Mouse (Mus musculus): ENCODE measurements at regions not wholly inside any gene's neighbourhood (a gene's known extent, or its start where the extent isn't known, plus 50 kb on each side); places are given as distances from the start of the nearest gene placed in this dataset.

DNA sequence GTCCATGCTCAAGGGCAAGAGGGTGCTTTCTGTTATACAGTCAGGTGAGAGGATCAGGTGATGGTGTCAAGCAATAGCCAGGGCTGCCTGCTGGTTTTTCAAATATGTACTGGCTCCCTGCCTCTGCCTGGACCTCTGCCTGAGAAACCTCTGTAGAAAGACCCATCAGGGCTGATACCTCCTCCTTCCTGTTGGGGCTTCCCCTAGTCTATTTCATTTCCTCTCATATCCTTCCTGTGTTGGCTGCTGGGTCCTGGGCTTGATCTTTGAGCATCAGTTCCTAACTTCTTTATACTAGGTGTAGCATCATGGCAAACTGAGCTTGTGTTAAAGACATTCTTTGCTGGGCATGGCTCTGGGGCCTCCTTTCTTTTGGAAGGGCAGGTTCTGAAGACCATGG lies 89.5 kb downstream of the Tmem38b start:
- no peak for DNase-seq

DNA sequence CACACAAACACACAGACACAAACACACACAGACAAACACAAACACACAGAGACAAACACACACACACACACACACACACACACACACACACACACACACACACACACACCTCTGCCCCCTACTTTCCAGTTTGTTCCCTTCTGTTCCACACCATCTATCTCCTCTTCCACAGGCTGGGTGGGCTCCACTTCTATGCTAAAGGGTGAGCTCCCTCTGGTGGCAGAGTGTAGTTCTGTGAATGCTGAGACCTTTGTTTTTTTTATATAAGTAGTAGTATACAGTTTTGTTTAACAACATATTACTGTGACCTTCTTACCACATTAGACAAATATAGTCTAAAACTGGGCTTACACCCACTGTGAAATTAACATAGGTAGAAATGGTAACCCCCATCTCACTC lies 93.3 kb downstream of the Tmem38b start:
- DNase-seq = peak; percentile 72

DNA sequence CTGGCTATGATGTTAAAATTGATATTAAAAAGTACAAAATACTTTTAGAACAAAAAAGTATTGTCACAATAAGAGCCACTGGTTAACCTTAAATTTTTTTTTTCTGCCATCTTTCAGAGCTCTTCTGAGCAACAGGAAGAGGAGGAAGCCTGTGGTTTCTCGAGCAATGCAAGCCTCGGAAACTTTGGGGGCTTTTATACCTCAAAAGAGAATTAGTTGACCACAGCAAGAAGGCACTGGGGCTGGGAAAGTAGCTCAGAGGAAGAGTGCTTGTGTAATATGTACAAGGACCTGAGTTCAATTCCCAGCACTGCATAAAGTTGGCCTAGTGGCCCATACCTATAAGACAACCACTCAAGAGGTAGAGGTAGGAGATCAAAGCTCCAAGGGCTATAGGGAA lies 94.7 kb downstream of the Tmem38b start:
- DNase-seq = no peak

DNA sequence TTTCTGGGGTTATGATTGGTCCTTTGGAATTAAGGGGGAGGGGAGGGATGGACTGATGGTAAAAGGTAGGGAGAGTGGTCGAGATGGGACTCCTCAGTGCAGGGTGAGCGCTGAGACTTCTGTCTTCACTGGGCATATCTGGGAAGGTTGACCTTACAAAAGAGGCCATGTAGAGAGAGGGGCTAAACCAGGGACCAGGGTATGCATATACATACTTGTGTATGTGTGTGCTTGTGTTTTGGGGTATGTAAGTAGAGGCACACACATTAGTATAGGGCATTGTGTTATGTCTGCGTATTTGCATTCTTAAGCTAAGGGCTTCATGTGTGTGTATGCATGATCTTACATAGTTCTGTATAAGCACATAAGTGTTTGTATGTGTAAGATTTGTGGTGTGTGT lies 105.2 kb downstream of the Tmem38b start:
- no peak for DNase-seq

DNA sequence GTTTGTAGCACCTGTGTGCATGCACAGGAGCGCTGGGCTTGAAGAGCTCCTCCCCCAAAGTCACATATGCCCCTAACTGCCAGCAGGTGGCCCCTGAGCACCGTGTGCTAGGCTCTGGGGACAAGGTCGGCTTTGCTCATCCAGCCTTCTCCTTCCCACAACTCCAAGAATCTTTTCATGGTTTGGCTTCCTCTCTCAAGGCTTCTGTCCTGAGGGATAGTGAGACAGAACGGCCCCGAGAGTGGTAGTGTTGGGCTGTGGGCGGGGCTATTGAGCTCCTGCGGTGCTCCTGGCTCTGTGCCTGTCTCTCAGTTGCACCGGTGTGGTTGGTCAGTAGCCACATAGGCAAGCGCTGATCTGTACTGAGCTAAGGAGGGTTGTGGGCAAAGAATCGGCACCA lies 105.7 kb downstream of the Tmem38b start:
- DNase-seq = peak; percentile 51

DNA sequence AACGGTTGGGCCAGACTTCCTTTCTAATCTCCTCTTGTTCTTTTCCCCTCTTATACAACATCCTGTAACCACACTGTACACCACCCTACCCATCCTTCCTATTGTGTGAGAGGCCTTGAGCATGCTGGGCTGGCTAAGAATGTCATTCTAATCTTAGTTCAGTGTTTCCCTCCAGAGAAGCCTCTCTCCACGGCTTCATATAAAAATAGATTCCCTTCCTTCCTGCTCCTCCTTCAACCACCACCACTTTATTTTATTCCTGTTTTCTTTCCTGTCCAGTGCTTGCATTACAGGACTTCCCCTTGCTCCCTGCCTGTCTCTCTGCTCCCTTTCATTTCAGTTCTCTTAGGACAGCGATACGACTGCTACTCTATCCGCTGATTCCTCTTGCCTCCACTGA lies 109.5 kb downstream of the Tmem38b start:
- DNase-seq = no peak

DNA sequence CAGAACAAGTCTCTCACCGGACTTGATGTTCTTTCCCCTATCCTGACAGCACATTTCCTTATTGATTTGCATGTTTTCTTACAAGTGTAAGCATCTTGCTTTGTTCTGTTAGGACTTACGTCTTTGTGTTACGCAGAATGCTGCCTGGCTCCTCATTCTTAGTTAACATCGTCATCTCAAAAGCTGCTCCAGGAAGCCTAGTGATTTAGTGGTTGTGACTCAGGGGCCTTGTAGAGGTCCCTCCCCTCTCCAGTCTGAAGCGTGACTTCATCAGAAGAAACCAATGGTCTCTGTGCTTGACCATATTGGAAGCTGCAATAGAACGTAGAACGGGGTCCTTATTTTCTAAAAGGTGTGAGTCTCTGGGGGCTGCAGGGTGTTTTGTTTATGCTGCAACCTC lies 122.9 kb downstream of the Tmem38b start:
- no peak for DNase-seq

DNA sequence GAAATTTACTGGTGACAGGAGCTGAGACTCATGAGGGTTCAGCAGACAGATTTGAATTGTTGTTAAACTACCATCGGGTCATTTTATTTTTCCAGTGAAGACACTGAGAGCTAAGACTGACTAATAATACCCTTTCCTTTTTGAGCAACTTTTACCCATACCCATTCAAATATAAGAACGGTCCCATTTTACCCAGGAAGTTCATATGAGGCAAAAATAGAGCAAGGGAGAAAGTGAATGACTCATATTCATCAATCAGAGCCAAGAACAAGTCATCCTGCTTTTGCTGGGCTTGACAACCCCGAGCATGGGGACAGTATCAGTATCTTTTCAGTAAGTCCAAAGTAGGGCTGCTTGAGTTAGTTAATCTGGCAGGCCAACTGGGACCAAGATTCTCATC lies 123.3 kb downstream of the Tmem38b start:
- no peak for DNase-seq

DNA sequence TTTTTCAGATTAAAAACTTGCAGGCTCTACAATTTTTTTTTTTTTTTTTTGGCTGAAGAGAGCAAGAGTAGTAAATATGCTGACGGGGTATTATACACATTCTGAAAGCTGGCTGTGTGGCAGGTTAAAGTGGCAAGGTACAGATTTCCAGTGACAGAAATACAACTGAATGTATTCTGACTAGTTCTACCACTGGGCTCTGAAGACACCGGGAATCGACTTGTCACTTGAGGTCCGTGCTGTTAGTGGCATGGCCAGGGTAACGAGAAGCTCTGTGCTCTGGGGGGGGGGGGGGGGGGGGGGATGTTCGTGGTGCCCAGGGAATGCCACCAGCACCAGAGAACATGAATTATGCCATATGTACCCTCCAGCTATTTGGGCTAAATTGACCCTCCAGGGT lies 124.7 kb downstream of the Tmem38b start:
- DNase-seq = no peak

DNA sequence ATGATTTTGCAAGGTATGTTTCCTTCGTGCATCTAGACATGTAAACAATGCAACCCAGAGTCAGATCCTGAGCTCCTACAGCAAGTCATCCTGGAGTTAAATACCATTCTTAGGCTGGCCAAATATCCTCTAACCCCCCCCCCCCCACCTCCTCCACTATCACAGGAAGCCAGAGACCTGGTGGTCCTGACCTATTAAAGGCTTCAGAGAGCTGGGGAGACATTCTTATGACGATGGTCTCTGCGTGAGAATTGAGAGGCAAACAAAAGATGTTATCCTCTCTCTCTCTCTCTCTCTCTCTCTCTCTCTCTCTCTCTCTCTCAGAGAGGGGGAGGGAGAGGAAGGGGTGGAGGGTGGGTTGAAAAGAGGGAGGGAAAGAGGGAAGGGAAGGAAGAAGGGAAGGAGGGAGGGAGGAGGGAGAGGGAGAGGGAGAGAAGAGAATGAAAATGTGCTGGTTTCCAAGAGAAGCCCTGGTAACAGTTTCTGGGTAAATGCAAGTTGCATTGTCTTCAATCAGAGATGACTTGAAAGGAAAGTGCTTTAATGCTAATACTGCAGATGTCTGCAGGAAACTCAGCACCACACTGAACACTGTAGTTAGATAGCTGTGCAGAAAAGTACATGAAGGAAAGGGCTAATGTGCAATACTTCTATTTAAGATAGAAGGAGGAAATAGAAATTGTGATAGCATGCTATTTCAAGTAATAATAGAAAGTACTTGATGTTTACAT lies 125.3 kb downstream of the Tmem38b start:
- no peak for DNase-seq

DNA sequence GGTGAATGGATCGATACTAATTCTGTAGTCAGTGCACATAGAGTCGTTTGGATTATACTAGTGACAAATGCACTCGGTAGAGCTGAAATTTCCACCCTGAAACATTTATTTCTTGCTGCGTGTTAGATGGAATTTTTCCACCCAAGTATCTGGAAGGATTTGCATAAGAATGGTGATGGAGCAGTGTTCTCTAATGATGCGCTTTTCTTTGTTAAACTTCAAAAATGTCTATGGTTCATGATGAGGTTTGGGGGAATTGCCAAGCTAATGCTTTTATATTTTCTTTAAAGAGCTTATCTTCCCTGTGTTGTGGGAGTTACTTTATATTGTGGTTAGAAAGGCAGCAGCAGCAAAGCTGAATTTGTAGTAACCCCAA lies 125.9 kb downstream of the Tmem38b start:
- no peak for DNase-seq

DNA sequence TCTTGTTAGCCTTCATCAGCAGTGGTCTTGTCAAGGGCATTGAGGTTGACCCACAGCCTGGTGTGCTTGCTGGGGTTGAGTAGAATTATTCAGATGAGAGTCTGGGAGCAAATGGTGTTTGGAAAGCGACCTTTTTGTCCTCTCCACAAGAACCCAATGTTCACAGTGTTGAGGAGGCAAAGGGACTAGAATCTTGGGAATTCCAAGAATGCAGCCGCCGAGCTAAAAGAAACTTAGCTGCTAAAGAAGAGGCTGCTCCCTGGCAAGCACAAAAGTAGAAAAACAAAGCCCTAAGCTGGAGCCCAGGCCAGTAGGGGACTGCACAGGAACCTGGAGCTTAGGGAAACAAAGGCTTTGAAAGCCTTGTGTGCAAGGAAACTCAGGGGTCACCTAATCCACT lies 126.4 kb downstream of the Tmem38b start:
- no peak for DNase-seq

DNA sequence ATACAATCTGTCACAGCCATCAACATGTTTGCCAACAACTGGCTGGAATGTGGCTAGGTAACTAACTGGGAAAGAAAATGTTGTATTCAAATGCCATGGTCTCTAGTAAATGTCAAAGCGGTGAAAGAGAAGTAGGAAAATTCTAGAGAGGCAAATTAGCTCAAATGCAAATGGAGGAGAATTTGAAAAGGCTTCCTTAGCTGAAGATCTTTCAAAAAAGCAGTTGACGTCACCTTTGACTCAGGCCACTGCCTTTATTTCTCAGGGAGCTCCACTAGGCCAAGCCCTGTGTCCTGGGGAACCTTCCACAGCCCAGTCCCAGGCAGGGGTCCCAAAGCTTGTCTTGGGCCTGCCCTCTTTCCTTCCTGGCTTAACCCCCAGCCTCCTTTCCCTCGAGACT lies 136.6 kb downstream of the Tmem38b start:
- DNase-seq = no peak

DNA sequence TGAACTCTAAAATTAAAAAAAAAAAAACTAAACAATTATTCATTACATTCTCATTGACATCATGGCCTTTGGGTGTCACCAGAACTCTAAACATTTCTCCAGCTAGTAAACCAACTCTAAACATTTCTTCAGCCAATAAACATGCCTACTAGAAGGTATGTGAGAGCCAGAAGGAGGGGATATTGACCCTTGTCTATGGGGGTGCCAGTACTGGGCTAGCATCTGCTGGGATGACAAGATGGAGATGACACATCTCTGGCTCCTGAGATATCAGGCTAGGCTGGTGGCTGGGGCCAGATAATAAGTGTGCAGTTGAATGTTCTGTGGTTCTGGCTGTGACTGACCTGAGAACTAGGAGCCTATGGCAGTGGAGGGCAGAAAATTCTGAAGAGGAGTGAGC lies 144.6 kb downstream of the Tmem38b start:
- no peak for DNase-seq

DNA sequence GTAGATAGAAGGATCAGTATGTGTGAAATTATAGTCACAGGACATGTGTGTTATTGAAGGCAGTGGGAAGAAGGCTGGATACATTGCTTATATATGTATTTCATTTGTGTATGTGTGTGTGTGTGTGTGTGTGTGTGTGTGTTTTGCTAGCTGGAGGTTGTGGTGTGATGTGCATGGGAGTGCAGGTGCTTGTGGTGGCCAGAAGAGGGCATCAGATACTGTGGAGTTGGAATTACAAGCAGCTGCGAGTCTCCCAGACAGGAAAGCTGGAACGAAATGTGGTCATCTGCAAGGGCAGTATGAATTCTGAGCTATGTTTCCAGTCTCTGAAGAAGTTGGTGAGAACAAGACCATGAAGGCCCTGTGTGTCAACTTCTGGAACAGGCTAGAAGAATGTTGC lies 145.1 kb downstream of the Tmem38b start:
- no peak for DNase-seq

DNA sequence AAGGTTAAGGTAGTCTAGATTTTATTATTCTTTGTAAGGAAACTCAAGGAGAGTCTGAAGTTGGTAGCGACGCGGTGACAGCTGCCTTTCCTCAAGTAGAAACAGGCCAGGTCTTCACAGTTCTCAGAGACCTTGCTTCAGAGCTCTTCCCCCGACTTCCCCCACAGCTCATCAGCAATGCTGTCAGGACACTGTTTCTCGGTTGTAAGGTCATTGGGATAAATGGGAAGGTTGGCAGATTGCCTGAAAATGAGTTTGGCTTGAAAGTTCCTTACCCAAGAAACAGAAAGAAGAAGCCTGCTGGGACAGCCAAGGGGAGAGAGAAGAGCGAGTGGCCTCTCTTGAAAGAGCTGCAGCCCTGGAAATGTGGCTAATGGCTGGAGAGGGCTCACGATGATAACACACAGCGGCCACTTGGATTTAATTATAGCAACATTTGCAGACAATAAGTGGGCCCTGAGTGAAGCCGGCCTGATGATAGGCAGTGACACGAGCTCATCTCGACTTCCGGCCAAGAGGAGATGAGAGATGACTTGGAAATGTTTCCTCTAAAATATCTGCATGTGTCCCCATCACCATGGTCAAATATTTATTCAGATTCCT lies 150.3 kb downstream of the Tmem38b start:
- DNase-seq = no peak

DNA sequence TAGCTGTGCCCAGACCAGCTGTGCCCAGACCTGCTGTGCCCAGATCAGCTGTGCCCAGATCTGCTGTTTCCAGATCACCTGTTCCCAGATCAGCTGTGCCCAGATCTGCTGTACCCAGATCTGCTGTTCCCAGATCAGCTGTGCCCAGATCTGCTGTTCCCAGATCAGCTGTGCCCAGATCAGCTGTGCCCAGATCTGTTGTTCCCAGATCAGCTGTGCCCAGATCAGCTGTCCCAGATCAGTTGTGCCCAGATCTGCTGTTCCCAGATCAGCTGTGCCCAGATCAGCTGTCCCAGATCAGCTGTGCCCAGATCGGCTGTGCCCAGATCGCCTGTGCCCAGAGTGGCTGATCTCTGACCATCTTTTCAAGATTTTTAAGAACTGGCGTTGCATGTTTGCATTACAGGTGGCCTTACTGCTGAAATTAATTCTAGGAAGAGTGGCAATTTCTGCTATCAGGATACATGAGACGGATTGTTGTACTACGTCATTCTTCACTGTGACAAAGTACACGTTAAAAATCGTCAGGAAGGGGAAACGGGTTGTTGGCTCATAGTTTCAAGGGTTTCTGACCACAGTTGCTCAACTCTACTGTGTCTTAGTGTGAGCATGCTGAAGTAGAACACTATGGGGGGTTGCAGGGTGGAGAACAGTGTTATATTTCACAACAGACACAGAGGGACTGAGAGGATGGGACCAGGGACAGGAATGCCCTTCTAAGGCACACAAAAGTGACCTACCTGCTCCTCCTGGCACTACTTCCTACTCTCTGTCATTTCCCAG lies 160.9 kb downstream of the Tmem38b start:
- DNase-seq = no peak

DNA sequence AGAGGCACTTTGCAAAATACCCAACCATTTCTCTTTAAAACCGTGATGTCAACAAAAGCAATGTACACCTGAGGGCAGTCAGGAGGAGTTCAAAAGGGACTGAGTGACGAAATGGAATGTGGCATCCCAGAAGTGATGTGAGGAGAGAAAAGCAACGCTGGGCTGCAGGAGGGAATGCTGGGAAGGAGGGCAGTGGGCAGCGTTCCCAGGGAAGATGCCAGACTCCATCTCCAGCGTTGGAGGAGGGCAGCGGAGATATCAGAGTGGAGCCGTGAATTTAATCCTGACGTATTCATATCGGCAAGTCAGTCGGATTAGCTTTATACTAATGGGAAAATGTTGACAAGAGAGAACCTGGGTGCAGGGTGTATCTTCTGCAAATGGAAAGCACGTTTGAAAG lies 161.7 kb downstream of the Tmem38b start:
- no peak for DNase-seq

DNA sequence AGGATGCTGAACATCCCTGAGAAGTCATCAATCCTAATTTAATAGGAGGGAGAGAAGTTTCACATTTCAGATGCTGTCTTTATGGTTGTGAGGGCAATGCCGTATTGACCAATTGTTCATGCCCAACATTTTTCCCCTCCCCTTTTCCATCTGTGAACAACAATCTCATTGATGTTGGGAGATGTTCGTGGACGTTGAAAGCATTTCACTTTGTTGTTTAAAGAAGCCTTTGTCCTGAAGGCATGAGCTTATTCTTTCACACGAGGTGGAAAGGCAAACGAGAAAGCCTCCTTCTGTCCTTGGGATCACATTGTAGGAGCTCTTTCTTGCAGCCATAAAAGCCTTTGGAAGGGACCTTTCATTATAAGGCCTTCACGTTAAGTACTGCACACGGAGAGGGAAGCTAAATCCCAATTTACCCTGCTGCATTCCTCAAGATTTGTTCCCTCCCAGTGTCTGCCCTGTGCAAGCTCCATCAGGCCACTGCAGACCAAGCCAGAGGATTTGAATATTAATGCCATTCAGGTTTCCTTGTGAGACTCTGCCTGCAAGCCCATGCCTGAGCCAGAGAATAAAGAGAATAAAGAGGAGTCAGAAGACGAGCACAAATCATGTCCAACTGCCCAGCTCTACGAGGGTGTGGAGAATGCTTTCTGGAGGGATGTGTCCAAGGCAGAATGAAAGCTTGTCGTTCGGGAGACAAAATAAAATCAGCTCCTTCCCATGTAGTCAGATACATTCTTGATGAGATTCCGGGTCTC lies 195.4 kb downstream of the Tmem38b start:
- no peak for DNase-seq

DNA sequence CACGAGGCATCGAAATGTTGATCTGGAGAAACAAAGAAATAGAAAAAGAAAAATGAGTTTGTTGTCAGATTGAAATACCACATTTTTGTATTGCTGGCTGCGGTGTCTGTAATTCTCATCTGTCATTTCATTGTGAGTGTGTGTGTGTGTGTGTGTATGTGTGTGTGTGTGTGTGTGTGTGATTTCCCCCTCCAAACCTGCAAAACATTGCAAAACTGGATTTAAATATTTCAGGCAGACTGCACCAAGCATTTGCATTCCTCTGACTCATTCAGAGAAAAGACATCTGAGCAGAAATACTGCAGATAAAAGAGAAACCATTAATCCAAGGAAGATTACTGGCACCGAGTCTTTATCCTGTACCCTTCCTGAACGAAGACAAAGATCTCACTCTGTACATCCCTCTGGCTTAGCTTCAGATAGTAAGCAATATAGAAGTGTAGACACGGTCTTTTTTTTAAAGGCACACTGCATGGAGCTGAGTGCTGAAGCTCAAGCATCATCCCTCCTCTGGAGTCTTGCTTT lies 196.1 kb downstream of the Tmem38b start:
- DNase-seq = no peak

DNA sequence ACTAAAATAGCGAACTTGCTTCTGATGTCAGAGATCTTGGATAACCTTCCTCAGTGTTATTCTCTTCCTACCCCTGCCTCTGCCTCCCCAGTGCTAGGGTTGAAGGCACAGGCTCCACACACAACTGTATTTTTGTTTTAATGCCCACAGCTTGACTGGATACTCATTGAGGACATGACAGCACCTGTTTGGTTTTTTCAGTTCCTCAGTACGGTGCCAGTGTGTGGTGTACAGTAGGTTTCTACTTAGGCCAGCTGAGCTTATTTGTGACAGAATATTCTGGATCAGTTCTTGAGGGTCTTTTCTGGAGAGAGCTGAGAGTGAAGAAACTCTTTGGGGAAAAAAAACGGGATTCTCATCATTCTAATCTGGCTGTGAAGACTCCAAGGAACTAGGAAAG lies 201.1 kb downstream of the Tmem38b start:
- DNase-seq = no peak

DNA sequence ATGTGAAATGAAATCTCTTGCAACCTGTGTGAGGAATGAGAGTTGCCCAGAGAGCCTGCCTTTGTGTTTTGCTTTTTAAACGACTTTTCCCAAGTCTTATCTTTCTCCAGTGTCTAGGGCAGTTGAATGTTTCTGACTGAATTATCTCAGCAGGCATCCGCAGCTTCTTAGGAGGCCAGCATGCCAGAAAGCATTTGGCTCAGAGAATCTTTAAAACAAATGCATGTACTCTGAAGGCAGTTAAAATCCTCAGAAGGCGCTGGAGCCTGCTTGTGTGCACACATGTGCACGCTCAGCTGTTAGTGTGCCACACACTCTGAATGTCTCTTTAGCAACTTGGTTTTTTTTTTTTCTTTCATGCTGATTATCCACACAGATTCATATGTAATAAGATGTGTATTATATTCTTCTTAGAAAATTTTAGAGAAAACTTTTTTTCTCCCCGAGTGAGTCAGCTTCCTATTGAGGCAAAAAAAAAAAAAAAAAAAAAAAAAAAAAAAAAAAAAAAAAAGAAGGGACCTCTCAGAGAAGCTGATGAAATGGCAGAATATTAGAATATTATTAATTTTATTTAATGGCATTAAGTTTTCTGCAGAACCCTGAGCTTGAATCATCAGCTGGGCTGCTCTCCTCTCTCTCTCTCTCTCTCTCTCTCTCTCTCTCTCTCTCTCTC lies 201.9 kb downstream of the Tmem38b start:
- DNase-seq = no peak
